Mouse (Mus musculus) heart, adult 8-10 months (tissue): ENCODE measurements around the gene Mtr. TPM values are rescaled to one million over a fixed set of nuclear protein-coding genes. Genes with fewer than 3 reads are reported as not detected.
A peak's percentile ranks its signal among the peaks of the same experiment; 100 is the strongest.

Source experiments
- DNase-seq: peaks from one replicate; pipeline ENCODE4 v3.0.0; 2022; ENCODE audit warnings: low spot score
- total RNA-seq, 4 experiments: library from RNA; stranded (reverse); gene quantifications; 2 replicates each; pipeline ENCODE4 v1.2.4; 2022

The Mtr gene
- total RNA-seq, 4 experiments from 2014 or later, result 78.6 to 124 (median 104) TPM

DNA sequence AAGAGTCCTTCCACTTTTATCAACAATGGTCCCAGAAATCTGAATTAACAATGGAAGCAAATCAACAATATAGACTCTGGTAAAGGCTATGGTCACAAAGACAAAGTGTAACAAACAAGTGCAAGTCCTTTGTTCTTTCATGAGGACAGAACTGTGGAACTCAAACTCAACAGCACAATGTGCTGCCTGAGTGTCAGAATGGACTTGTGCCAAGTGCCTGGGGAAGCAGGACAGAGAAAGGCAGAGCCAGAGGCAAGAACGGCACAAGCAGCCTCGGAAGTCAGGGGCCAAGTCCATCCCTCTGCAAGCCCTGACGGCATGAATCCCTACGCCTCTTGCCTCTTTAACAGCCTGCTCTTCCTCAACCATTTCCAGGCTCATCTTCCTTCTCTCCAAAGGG lies 13.9 kb downstream of the Mtr start:
- DNase-seq, result peak; percentile 45

DNA sequence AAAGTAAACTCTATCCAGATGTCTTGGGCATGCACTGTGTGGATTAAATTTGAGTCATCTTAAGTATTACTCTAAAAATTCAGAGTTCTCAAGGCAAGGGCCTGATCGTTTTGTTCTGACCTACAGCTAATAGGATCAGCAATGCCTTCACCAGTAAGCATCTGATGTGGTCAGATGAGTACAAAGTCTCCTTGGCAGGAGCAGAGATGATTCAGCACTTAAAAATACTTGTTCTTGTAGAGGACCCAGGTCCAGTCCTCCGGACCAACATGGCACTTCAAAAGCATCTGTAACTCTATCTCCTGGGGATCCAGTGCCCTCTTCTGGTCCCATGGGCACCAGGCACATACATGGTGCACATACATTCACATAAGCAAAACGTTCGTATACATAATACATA lies 25.8 kb downstream of the Mtr start:
- DNase-seq, result no peak

DNA sequence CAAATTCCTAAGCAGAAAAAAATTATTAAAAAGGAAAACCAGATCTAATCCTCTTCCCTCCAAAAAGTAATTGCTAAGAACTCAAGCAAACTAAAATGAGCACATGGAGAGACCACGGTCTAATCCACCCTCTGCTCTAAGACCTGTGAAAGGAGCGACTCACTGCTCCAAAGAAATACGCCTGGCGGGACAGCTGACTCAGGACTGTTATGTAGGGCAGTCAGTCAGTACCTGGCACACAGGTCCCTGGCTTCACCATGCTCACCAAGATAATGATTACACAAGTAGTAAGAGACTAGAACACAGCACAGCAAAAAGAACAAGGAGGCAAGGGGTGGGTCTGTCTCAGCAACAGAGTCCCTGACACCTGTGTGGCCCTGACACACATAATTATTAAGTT lies 29.7 kb downstream of the Mtr start:
- no peak for DNase-seq

- DNase-seq, result no peak
These were observed 30.3 kb downstream of the Mtr start for GRCm38 (mm10) chr13:12227606-12228005.

- DNase-seq, result no peak
These were observed 39.3 kb downstream of the Mtr start for GRCm38 (mm10) chr13:12218603-12219002.

DNA sequence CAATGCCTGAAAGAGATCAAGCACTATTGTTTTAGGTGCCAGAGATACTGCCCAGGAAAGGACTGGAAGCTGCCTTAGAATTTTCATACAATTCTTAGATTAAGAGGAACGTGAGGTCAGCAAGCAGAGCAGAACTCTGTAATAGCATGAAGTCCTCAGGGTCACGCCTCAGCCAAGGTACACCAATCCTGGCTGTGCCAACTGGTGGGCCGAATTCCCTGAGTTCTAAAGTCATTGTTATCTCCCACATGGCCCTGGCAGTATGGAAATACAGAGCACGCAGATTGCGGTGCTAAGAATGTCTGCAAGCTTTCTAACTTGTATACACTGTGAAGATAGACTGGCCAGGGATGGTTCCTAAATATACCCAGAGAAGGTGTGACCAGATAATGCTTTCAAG lies 43.0 kb downstream of the Mtr start:
- no peak for DNase-seq

GRCm38 (mm10) chr13:12211058-12211457 lies 46.9 kb downstream of the Mtr start:
- peak; percentile 21 for DNase-seq

- DNase-seq, result peak; percentile 58
These were observed 47.7 kb downstream of the Mtr start for GRCm38 (mm10) chr13:12210023-12210762.

DNA sequence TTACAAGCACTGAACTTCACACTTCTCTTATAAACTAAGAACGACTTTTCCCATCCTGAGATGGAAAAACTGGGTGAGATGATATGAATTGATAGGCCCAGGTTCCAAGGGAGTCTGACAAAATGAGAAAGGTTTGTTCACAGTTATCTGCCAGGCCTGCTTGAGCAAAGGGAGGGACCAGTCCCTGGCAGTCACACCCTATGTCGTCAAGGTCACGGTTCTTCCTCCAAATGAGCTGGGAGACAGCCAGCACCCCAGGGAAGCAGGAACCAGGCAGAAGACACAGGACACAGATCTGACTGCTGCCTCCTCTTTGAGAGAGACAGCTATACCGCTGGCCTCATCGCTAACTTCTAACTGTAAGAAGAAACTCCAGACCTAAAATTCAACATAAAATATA lies 57.5 kb downstream of the Mtr start:
- DNase-seq, result peak; percentile 20

GRCm38 (mm10) chr13:12198486-12198885 lies 59.4 kb downstream of the Mtr start:
- DNase-seq, result no peak

- peak; percentile 20 for DNase-seq
These were observed 61.1 kb downstream of the Mtr start for GRCm38 (mm10) chr13:12196861-12197260.

DNA sequence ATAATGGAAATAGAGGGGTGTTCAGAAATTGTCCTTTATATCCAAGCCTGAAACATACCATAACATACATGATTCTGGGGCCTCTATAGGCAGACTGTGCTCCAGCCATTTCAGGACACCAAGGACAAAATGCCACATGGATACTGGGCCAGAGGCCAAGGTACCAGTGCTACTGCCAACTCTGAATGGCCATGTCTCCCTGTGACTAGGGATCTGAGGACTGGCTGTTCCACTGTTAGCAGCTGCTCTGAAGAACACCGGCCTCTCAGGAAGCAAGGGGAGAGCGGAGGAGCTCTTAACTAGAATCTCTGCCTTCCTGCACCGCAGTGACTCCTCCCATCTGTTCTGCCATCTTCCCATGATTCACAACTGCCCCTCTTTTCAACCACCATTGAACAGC lies 61.9 kb downstream of the Mtr start:
- peak; percentile 60 for DNase-seq

DNA sequence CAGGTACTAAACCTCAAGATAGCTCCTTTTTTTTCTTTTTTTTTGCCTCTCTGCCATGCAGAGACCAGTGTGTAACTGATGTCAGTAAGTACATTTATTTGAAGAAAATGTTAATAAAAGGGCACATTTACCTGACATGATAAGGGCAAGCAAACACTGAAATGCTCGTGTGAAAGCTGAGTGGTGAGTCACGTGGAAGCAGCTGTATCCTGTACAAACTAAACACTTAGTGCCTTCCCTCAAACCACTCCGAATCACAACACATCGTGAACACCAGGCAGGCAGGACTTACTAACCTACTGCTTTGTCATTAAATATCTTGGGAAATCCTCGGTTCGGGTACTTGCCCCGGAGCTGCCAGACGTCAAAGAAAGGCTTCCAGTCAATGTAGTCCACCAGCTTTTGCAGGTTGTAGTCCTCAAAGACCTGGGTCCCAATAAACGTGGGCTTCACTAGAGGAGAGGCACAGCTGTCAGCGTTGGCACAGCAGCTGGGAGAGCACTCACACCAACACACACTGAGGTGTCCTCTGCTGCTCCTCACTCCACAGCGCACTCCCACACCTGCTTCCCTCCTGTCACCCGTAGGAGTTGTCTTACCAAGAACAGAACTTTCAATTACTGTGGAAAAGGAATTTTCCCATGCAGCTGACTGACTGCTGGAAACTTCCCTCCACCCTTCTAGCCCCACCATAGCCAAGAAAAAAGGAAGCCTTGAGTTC lies 62.8 kb downstream of the Mtr start:
- DNase-seq, result no peak

GRCm38 (mm10) chr13:12189219-12189618 lies 68.7 kb downstream of the Mtr start:
- DNase-seq, result no peak

GRCm38 (mm10) chr13:12188804-12189203 lies 69.1 kb downstream of the Mtr start:
- DNase-seq, result no peak

DNA sequence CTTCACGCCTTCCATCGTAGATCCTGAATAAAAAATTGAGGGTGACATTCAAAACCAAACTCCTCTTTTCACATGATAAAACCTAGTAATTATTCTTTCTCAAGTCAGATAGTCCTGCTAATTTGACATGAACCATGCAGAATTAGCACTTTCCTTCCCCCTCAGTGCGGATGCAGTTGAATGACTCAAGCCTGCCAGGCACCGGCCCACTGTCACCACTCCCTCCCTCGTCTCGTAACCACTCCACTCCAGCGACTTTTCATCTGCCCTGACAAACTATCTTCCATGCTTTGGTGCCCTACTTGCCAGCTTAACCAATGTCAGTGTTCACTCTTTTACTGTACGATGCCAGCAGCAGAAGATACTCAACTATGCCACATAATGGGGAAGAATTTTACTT lies 78.4 kb downstream of the Mtr start:
- DNase-seq, result no peak

DNA sequence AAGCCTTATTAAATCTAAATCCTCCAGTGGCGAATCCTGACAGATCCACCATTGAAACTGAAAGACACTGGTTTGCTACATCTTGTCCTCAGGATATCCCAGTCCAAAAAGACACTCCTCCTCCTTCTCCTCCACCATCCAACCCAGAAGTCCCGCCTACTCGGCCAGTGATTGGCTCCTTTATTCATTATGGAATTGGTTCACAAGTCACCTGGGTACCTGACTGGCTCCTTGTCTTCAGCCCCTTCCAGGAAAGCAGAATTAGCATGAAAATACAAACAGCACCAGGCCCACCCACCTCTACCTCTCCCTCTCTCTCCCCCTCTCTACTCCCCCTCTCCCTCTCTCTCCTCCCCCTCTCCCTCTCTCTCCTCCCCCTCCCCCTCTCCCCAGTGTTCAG lies 81.2 kb downstream of the Mtr start:
- no peak for DNase-seq

- DNase-seq, result no peak
These were observed 81.8 kb downstream of the Mtr start for GRCm38 (mm10) chr13:12175988-12176736.

GRCm38 (mm10) chr13:12167276-12167675 lies 90.6 kb downstream of the Mtr start:
- DNase-seq, result no peak

DNA sequence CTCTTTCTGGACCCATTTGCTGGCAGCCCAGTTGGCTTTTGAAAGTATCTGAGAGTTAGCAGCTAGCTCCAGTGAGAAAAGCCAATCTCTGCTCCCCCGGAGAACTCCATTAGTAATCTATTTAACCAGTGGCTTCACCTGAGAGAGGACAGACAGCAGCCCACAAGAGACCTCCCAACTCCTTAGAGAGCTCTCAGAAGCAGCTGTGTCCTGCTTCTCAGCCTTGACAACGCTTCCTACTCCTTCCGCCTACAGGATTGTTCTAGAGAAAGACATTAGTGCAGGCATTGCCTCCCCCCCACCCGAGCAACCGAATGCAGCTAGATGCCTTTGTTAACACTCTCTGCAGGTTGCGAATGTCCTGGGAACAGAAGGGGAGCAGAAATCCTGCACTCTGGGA lies 91.5 kb downstream of the Mtr start:
- DNase-seq, result no peak

DNA sequence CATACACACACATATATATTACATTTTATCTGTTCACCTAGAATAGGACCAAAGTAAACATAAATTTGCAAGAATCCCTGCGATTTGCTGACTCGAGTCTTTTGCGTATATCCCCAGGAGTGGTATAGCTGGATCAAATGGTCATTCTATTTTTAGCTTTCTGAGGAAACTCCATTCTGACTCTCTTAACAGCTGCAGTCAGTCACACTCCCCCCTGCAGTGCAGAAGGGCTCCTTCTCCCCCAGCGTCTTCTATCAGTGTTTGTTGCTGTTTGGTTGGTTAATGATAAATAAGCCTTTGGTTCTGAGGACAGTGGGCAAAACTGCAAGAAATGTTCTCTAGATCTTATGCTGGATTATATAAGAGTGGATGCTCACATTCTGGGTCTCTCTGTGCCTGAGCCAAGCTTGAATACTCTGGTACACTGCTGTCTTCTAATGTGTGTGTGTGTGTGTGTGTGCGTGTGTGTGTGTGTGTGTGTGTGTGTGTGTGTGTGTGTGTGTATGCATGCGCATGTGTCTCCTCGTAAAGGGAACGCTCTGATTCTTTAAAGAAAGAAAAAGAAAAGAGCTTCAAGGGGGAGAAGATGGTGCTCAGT lies 92.4 kb downstream of the Mtr start:
- DNase-seq, result no peak

DNA sequence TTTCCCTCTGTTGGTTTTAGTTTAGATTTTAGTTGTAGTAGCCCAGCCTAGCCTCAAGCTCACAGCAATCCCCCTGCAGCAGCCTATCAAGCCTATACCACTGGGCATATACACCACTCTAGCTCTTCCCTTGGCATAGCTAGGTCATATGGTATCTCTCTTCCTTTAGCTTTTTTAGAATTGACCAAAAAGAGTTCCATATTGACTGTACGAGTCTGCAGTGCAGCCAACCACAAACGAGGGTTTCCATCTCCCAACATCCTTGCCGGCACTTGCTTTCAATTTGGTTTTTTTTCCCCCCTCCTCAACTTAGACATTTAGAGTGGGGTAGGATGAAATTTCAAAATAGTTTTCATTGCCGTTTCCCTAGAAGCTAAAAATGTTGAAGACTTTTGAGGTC lies 95.5 kb downstream of the Mtr start:
- no peak for DNase-seq
